Mouse (Mus musculus): ENCODE results near the gene Gm11032. TPM values are rescaled to one million over a fixed set of nuclear protein-coding genes. Genes with fewer than 3 reads are reported as not detected.

Gene Gm11032
- not detected in 2 replicates for polyA plus RNA-seq (2012)

DNA sequence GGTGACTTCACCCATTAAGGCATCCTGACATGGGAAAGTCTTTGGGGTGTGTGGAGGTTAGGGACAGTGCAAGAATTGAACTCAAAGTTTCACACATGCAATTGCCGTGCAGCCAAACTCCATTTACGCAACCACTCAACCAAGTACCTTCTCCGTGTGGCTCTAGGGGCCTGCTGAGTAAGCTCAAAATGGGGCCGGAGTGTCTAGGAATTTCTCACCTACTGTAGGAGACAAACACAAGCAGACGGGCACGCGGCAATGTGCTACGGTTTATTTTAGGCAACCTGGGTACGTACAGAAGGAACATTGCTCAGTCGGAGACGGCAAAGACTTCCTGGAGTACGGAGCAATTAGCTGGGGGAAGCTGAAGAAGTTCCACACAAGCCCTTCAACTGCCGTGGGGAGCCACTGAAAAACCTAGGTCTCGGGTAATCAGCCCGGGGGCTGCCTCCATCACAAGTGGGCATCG is at the start of gene Gm11032:
Gene Gm11032, plus strand, starts transcription at position 51 of the 469 bp plus-strand sequence.
- no peak for TF ChIP-seq GATA1 (IDR thresholded peaks at IDR 0.05; ENCODE audit: low read length)

- no peak for TF ChIP-seq GATA1 (IDR thresholded peaks at IDR 0.05; ENCODE audit: low read length)
Observed at GRCm38 (mm10) chr11:4571491-4571901, 48.4 kb upstream of the Gm11032 start.

DNA sequence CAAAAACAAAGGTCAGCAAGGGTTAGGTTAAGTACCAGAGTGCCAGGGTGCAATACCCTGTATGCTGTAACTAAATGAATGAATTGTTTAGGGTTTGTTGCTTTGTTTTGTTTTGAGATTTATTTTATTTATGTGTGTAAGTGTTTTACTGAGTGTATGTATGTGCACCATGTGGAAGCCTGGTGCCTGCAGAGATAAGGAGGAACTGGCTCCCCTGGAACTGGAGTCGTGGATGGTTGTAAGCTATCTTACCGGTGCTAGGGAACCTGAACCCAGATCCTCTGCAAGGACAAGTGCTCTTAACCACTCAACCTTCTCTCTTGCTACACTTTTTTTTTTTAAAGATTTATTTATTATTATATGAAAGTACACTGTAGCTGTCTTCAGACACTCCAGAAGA is 42.8 kb upstream of the Gm11032 start:
- TF ChIP-seq GATA1 (IDR thresholded peaks at IDR 0.05; ENCODE audit: low read length), result no peak

- TF ChIP-seq GATA1 (IDR thresholded peaks at IDR 0.05; ENCODE audit: low read length), result no peak
Observed at GRCm38 (mm10) chr11:4578682-4579081, 41.2 kb upstream of the Gm11032 start.

- no peak for TF ChIP-seq GATA1 (IDR thresholded peaks at IDR 0.05; ENCODE audit: low read length)
Observed at GRCm38 (mm10) chr11:4591811-4592210, 28.1 kb upstream of the Gm11032 start.

GRCm38 (mm10) chr11:4593491-4593848 is 26.4 kb upstream of the Gm11032 start:
- no peak for TF ChIP-seq GATA1 (IDR thresholded peaks at IDR 0.05; ENCODE audit: low read length)

DNA sequence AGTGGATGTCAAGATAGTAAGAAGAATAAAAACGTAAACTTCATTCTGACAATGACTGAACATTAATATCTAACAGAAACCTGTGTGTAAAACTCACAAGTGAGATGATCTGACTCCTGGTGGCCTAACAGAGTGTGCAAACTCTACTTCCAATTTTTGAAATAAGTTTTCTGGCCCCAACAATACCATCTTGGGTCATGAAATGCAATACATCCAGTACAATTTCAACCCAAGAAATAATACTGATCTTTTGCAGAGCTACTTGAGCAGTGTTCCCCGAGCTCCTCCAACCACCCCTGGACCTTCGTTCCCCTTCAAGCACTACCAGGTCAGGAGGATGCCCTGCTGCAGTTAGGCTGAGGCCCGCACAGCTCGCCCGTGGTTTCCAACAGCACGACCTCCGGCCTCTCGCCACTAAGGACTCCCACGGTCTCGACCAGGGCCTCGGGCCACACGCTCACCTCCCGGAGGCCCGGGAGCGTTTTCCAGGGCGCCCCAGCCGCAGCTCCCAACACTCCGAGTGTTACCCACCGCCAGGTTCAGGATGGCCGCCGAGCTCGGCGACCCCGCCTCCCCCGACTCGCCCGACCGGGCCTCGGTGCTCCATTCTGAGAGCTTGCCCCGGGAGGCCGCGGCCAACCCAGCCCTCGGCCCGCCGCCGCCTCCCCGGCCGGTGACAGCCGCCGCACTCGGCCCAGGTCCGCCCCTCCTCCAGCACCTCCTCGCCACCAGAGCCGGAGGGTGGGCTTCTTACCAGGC is 25.8 kb upstream of the Gm11032 start:
- no peak for TF ChIP-seq GATA1 (IDR thresholded peaks at IDR 0.05; ENCODE audit: low read length)

DNA sequence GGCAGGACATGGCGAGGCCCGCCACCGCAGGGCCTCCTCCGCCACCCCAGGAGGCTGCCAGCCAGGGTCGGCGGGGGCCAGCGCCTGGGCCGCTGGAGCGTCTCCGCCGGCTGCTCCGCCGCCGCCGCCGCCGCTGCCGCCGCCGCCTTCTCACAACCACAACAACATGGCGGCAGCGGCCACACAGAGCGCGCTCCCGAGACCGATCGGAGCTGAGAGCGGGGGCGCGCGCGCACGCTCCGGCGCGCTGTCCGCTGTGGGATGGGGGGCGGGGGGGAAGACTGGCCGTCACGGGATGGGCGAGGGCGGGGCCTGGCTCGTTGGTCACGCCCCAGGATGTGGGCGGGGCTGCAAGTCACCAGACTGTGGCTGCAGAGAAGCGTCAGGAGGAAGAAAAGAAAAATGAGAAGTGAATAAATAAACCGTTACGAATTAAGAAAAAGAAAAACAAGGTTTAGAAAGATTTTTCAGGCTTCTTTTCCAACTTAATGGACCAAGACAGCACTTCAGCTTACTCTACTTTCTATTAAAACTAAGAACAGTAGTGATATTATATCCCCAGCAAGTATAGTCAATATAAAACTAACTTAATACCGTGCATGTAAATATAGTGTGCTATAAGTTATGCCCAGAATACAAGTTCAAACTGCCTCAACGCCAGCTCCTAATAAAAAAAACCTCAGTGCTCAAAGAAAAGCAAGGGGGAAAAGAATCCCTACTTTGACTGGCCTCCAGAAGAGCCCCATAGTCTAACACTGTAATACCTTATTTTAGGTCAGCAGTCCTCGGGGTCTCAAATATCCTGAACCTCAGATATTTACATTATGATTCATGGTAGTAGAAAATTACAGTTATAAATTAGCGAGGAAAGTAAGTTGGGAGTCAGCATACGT is 25.0 kb upstream of the Gm11032 start, which contains the start of gene Mtmr3:
Gene Mtmr3, minus strand, starts transcription at position 256 of the 893 bp plus-strand sequence.
- no peak for TF ChIP-seq GATA1 (IDR thresholded peaks at IDR 0.05; ENCODE audit: low read length)

- TF ChIP-seq GATA1 (IDR thresholded peaks at IDR 0.05; ENCODE audit: low read length), result no peak
Observed at GRCm38 (mm10) chr11:4598411-4598810, 21.5 kb upstream of the Gm11032 start.

DNA sequence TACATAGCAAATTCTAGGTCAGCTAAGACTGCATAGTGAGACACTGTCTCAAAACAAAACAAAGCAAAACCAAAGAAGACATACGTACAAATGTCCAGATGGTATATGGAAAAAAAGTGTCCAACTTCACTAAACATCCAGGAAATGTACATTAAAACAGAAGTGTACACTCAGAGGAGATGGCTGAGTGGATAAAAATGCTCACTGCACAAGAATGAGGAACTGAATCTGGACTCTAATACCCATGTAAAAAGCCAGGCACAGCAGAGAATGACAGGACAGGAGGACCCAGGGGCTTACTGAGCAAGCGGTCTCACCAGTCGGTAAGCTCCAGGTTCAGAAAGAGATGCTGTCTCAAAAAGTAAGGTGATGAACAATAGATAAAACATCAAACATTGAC is 20.0 kb upstream of the Gm11032 start:
- TF ChIP-seq GATA1 (IDR thresholded peaks at IDR 0.05; ENCODE audit: low read length), result no peak

GRCm38 (mm10) chr11:4601890-4602289 is 18.0 kb upstream of the Gm11032 start:
- TF ChIP-seq GATA1 (IDR thresholded peaks at IDR 0.05; ENCODE audit: low read length), result no peak

- TF ChIP-seq GATA1 (IDR thresholded peaks at IDR 0.05; ENCODE audit: low read length), result no peak
Observed at GRCm38 (mm10) chr11:4602691-4603441, 17.0 kb upstream of the Gm11032 start.

DNA sequence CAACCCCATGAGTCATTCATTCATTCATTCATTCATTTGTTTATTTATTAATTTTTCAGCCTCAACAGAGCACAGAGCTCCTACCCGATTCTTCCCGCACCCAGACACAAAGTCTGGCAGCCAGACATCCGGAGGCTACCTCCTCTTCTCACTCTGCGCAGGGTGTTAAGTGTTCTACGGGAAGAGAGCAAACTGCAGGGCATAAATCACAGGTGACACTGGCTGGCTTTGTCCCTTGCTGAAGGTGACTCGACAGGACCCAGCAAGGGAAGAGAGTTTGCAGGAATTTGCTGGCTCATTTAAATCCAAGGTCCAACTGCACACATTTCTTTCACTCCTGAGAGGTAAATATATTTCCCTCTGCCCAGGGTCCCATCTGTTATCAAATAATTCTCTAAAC is 15.4 kb upstream of the Gm11032 start:
- no peak for TF ChIP-seq GATA1 (IDR thresholded peaks at IDR 0.05; ENCODE audit: low read length)

DNA sequence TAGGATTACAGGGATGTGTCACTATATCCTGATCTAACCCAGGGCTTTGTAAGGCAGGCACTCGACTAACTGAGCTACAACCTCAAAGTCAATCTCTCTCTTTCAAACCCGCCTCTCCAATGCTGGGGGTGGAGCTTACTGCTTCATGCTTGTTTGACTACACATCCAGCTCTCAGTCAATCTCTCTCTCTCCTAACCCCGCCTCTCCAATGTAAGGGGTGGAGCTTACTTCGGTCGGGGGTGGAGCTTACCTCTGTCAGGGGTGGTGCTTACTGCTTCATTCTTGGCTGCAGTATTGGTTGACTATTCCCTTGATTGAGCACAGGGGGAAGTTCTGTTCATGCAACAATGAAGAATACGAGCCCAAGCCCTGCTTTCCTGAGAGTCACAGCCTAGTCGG is 14.5 kb upstream of the Gm11032 start:
- no peak for TF ChIP-seq GATA1 (IDR thresholded peaks at IDR 0.05; ENCODE audit: low read length)

GRCm38 (mm10) chr11:4606541-4606940 is 13.3 kb upstream of the Gm11032 start:
- TF ChIP-seq GATA1 (IDR thresholded peaks at IDR 0.05; ENCODE audit: low read length), result no peak

- TF ChIP-seq GATA1 (IDR thresholded peaks at IDR 0.05; ENCODE audit: low read length), result no peak
Observed at GRCm38 (mm10) chr11:4611904-4612303, 8.0 kb upstream of the Gm11032 start.

Measured in G1E-ER4 (cell line).